Mouse (Mus musculus) bone marrow, adult 2 months (tissue): ENCODE measurements around the gene Cnn2. TPM values are rescaled to one million over a fixed set of nuclear protein-coding genes. Genes with fewer than 3 reads are reported as not detected.

Experiments
- H3K27ac ChIP-seq: fragments of 200-500 bp; 2 replicates; pipeline ENCODE4 v1.5.1; 2012; ENCODE audit warnings: low read depth, mild to moderate bottlenecking, control low read depth, inconsistent platforms, low read length; ENCODE audit not compliant: control insufficient read depth, poor library complexity, insufficient read depth
- H3K4me1 ChIP-seq: fragments of 200-500 bp; 2 replicates; pipeline ENCODE4 v1.6.1; 2011; ENCODE audit warnings: low read length; ENCODE audit not compliant: control insufficient read depth, insufficient read depth
- H3K4me3 ChIP-seq: fragments of 200-500 bp; replicated peaks from 2 replicates; pipeline ENCODE3; 2011; ENCODE audit warnings: mild to moderate bottlenecking, low read depth, low read length, control low read depth; ENCODE audit not compliant: control insufficient read depth
- CTCF ChIP-seq: fragments of 200-500 bp; IDR thresholded peaks from 2 replicates; pipeline ENCODE4 v1.5.1; 2011; ENCODE audit warnings: low read length, control low read depth; ENCODE audit not compliant: control insufficient read depth, insufficient read depth
- POLR2A ChIP-seq: fragments of 200-500 bp; IDR thresholded peaks from 2 replicates; pipeline ENCODE4 v1.6.1; 2011; ENCODE audit warnings: low read depth, mild to moderate bottlenecking, control low read depth, low read length, borderline replicate concordance; ENCODE audit not compliant: control insufficient read depth
- WGBS: fragments of 180-500 bp; shearing (Covaris S2); methylation state at CpG from one replicate; pipeline ENCODE4 v1.1.7; 2018; 5-methylcytosine and 5-hydroxymethylcytosine counted together
- polyA plus RNA-seq: library from polyadenylated mRNA; stranded (reverse); fragments of >200 nt; gene quantifications from 2 replicates; pipeline ENCODE4 v1.2.4, GENCODE M21; 2011; ENCODE audit warnings: low replicate concordance; ENCODE audit not compliant: missing spikeins, insufficient read depth, insufficient read length

The Cnn2 gene
- polyA plus RNA-seq, 1 experiment, result 92.4 TPM

GRCm38 (mm10) chr10:79984195-79984816, 4.1 kb upstream of the Cnn2 start, which contains the start of gene Tmem259:
TSS of gene Tmem259 (minus strand) at chr10:79984330.
- peak within 1 kb of the TSS; percentile 94 for H3K27ac ChIP-seq
- WGBS, result 5% methylated on average over 49 of the region's 49 CpGs
- H3K4me1 ChIP-seq, result peaks cover 9% of the 10 kb centered on the region; the same call in 1 of the 2 replicates
- H3K4me3 ChIP-seq, result peak within 1 kb of the TSS; percentile 82
- TF ChIP-seq POLR2A, result no peak; the same call in 1 of the 2 replicates
- peak; percentile 40 for TF ChIP-seq CTCF

GRCm38 (mm10) chr10:79984871-79985270, 3.5 kb upstream of the Cnn2 start:
- TF ChIP-seq POLR2A (no peak), CTCF (no peak)
- WGBS, result under 1% methylated on average over 22 of the region's 22 CpGs
- Histone ChIP-seq H3K4me3 (peak overlapping the region; percentile 78), H3K4me1 (peaks cover 10% of the 10 kb centered on the region; the same call in 1 of the 2 replicates), H3K27ac (peak overlapping the region; percentile 94)

- peaks cover 10% of the 10 kb centered on the region; the same call in 1 of the 2 replicates for H3K4me1 ChIP-seq
- WGBS, result 1% methylated on average over 35 of the region's 35 CpGs
- H3K4me3 ChIP-seq, result peak overlapping the region; percentile 74
Measured at GRCm38 (mm10) chr10:79985334-79986231, 2.8 kb upstream of the Cnn2 start.

GRCm38 (mm10) chr10:79986232-79986878, 2.0 kb upstream of the Cnn2 start:
- H3K4me1 ChIP-seq, result peaks cover 10% of the 10 kb centered on the region; the same call in 1 of the 2 replicates
- TF ChIP-seq CTCF, result no peak
- TF ChIP-seq POLR2A, result no peak
- H3K27ac ChIP-seq, result peak overlapping the region; percentile 92
- WGBS, result 15% methylated on average over 6 of the region's 6 CpGs
- H3K4me3 ChIP-seq, result peak overlapping the region; percentile 45

More at GRCm38 (mm10) chr10:79985334-79986231, 2.8 kb upstream of the Cnn2 start:
- TF ChIP-seq CTCF (no peak), POLR2A (no peak)
- H3K27ac ChIP-seq, result peak overlapping the region; percentile 94

GRCm38 (mm10) chr10:79986963-79987362, 1.4 kb upstream of the Cnn2 start:
- peak; percentile 86 for TF ChIP-seq CTCF
- TF ChIP-seq POLR2A, result no peak
- peak overlapping the region; percentile 14 for H3K4me3 ChIP-seq
- H3K27ac ChIP-seq, result peak overlapping the region; percentile 92
- H3K4me1 ChIP-seq, result peaks cover 10% of the 10 kb centered on the region; the same call in 1 of the 2 replicates
- under 1% methylated on average over 11 of the region's 11 CpGs for whole genome bisulfite sequencing

- Histone ChIP-seq H3K4me3 (peak overlapping the region; percentile 95), H3K27ac (peak overlapping the region; percentile 92), H3K4me1 (peaks cover 10% of the 10 kb centered on the region; the same call in 1 of the 2 replicates)
- TF ChIP-seq POLR2A (no peak), CTCF (no peak)
- 18% methylated on average over 27 of the region's 27 CpGs for WGBS
Measured at GRCm38 (mm10) chr10:79987771-79988505, 446 bp upstream of the Cnn2 start.

- H3K4me3 ChIP-seq, result peak overlapping the region; percentile 95
- peak overlapping the region; percentile 92 for H3K27ac ChIP-seq
- 41% methylated on average over 8 of the region's 8 CpGs for WGBS
- peaks cover 8% of the 10 kb centered on the region; the same call in 1 of the 2 replicates for H3K4me1 ChIP-seq
- TF ChIP-seq CTCF (0 out of 2 replicates have a peak, but pooled peaks have one; percentile 0), POLR2A (no peak)
Measured at GRCm38 (mm10) chr10:79989272-79989786, 945 bp downstream of the Cnn2 start.
